Mouse (Mus musculus): ENCODE data around the gene Sh2b2. TPM values are rescaled to one million over a fixed set of nuclear protein-coding genes. Genes with fewer than 3 reads are reported as not detected.

Gene Sh2b2
- total and polyA plus RNA-seq, 3 experiments, result 0.55 to 6.7 (median 0.80) TPM

DNA sequence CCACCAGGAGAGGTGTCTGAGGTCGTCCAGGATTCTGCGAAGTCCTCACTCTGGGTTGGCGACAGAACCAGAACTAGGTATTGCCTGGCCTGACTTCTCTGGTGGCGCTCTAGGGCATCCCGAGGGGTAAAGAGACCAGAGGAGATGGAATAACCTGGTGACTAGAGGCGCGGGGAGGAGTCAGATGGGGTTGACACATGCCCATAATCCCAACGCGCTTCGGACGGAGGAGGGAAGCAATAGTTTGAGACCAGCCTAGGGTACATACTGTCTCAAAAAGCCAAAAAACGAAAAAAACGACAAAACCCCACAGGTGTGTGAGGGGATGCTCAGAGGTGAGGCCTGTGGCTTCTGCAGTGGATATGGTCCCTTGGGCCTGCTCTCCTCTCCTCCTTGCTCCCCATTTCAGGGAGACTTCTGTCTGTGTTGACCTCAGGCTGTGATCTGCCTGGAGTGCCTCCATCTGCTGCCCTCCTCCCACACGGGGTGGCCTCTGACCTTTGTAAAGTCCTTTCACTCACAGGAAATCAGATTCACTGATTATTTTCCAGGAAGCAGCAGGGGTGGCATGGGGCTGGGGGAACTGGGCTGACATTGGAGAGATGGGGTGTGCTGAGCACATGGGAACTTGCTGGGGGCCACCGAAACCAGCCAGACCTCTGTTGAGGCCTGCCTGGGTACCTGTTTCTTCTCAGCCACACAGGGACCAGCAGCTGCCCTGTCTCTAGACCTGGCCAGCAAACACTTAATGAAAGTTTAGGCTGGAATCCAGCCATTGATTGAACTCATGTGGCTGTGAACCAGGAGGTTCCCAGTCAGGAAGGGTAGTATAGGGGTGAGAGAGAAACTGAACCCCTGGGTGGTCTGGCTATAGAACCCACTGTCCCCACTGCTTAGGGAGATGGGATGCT lies 560 bp downstream of the Sh2b2 start:
- Histone ChIP-seq H3K4me1 (ENCODE audit: control insufficient read depth, insufficient read depth, low read length) (peaks cover 2% of the 10 kb centered on the region; the same call in 1 of the 2 replicates), H3K9ac (ENCODE audit: low read depth, low read length) (no peak overlapping the region; the same call in 1 of the 2 replicates), H3K79me2 (replicated peaks; ENCODE audit: control insufficient read depth, insufficient read depth, low read length) (no peaks in the 10 kb centered on the region), H3K27ac (peak overlapping the region; percentile 72), H3K4me3 (peak overlapping the region; percentile 74), H3K27me3 (ENCODE audit: control insufficient read depth, insufficient read depth, low read length) (no peaks in the 10 kb centered on the region; the same call in 1 of the 2 replicates), H3K36me3 (ENCODE audit: control insufficient read depth, insufficient read depth, low read length) (no peaks in the 10 kb centered on the region)
- TF ChIP-seq POLR2A (IDR thresholded peaks at IDR 0.05; ENCODE audit: insufficient read depth, low read depth, low read length), result no peak
- no peak for TF ChIP-seq CTCF (IDR thresholded peaks at IDR 0.05)
- TF ChIP-seq EP300 (IDR thresholded peaks at IDR 0.05; ENCODE audit: insufficient read depth, low read depth, low read length), result no peak
- DNase-seq, result no peak
- 24% methylated on average over 15 of the region's 15 CpGs for WGBS
- intact Hi-C loops (cut with DNase I), result no loop called here

DNA sequence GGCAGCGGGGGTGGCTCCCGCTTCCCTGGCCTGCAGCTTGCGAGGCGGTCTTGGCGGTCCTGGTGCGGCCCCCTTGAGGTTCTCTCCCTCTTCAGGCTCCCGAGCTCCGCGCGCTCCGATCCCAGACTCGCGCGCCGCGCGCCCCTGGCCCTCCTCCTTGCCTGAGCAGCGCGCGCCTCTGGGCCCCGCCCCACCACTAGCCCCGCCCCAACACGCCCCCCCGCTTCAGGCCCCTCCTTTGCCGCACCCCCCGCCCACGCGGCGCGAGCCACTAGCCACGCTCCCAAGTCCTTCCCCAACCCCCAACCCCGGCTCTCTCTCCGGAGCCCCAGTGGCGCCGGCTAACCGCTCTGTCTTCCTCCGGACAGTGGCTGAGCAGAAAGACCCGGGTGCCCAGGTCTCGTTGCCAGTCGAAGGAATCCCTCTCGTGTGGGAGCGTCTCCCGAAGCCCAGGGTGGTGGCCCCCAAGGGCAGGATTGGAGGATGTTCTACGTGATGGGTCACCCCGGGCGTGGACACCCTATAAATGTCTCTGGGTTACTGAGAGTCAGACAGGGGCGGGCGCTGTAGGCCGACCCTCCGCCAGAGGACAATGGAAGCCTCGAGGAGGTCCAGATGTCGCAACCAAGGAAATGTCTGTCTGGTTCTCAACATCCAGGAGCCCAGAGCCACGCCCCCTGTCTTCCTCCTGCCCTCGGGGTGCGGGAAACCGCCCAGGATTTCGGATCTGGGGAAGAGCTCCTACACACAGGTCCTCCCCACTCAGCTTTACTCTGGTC lies 1.4 kb downstream of the Sh2b2 start:
- TF ChIP-seq POLR2A (IDR thresholded peaks at IDR 0.05; ENCODE audit: insufficient read depth, low read depth, low read length) (no peak), CTCF (IDR thresholded peaks at IDR 0.05) (peak; percentile 12; the same call in 1 of the 2 replicates), EP300 (IDR thresholded peaks at IDR 0.05; ENCODE audit: insufficient read depth, low read depth, low read length) (no peak)
- peaks cover 2% of the 10 kb centered on the region; the same call in 1 of the 2 replicates for H3K4me1 ChIP-seq (ENCODE audit: control insufficient read depth, insufficient read depth, low read length)
- 1% methylated on average over 34 of the region's 57 CpGs for WGBS

DNA sequence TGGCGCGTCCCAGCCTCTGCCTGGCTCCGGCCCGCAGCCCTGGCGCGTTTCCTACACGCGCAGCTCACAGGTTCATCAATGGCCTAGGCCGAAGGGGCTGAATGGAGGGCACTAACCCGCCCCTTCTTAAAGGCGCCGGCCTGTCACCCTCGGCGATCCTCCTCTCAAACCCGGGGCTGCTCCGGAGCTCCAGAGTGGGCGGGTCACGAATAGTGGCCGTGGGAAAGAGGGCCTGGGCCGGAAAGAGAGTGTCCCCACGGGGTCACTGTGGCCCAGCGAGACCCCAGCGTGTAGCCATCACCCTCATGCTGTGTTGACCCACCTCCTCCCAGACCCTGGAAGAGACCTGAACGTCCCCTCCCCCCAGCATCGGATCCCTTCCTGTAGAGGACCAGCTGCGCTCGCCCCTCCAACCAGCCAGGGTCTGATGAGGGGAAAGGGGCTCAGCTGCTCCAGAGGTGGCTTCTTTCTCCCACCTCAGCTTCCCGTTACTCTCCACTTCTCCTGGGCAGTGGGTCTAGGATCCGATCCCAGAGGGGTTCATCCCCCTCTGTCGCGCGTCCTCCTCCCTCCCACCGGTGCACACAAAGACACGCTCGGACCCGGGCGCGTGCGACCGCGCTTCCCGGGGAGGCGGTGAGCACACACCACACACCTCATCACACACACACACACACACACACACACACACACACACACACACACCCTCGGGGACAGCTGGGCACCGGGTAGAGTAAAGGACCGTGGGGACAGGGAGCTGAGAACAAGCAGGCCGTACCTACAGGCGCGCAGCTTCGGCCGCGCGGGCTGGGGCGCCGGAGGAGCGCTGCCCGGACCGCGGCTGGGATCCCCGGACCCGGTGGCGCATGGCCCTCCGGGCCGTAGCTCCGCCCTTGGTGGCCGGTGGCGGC lies 2.2 kb downstream of the Sh2b2 start:
- Histone ChIP-seq H3K9ac (ENCODE audit: low read depth, low read length) (peak overlapping the region; percentile 69), H3K79me2 (replicated peaks; ENCODE audit: control insufficient read depth, insufficient read depth, low read length) (no peaks in the 10 kb centered on the region), H3K36me3 (ENCODE audit: control insufficient read depth, insufficient read depth, low read length) (no peaks in the 10 kb centered on the region), H3K4me1 (ENCODE audit: control insufficient read depth, insufficient read depth, low read length) (peaks cover 2% of the 10 kb centered on the region; the same call in 1 of the 2 replicates), H3K4me3 (peak overlapping the region; percentile 74), H3K27ac (0 out of 2 replicates have a peak overlapping the region, but pooled peaks have one; percentile 30), H3K27me3 (ENCODE audit: control insufficient read depth, insufficient read depth, low read length) (no peaks in the 10 kb centered on the region; the same call in 1 of the 2 replicates)
- DNase-seq, result peak; percentile 26 to 42
- TF ChIP-seq CTCF (IDR thresholded peaks at IDR 0.05) (no peak), EP300 (IDR thresholded peaks at IDR 0.05; ENCODE audit: insufficient read depth, low read depth, low read length) (no peak), POLR2A (IDR thresholded peaks at IDR 0.05; ENCODE audit: insufficient read depth, low read depth, low read length) (no peak)
- intact Hi-C loops (cut with DNase I), result no loop called here
- WGBS, result under 1% methylated on average over 67 of the region's 67 CpGs

More for the DNA sequence above, 1.4 kb downstream of the Sh2b2 start:
- Histone ChIP-seq H3K4me3 (peak overlapping the region; percentile 74), H3K27ac (peak overlapping the region; percentile 72), H3K27me3 (ENCODE audit: control insufficient read depth, insufficient read depth, low read length) (no peaks in the 10 kb centered on the region; the same call in 1 of the 2 replicates), H3K36me3 (ENCODE audit: control insufficient read depth, insufficient read depth, low read length) (no peaks in the 10 kb centered on the region), H3K79me2 (replicated peaks; ENCODE audit: control insufficient read depth, insufficient read depth, low read length) (no peaks in the 10 kb centered on the region), H3K9ac (ENCODE audit: low read depth, low read length) (peak overlapping the region; percentile 69)
- DNase-seq, result peak; percentile 85 to 87
- intact Hi-C loops (cut with DNase I), result no loop called here

DNA sequence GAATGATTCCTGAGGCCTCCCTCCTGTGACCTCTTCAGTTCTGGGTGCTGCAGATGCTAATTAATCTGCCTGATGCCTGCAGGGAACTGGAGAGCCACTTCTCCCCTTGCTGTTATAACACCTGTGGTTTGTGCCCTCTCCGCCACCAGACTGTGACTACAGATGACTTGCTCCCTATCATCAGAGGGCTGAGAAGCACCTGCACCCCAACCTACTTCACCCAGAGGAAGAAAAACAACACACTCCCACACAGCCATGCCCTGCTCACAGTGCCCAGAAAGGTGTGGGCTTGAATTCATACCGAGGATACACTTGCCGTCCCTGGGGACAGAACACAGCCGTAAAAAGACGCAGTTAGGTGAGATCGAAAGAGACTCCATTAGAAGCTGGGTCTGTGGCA lies 5.2 kb downstream of the Sh2b2 start:
- 73% methylated on average over 6 of the region's 6 CpGs for WGBS
- Histone ChIP-seq H3K4me1 (ENCODE audit: control insufficient read depth, insufficient read depth, low read length) (peaks cover 2% of the 10 kb centered on the region; the same call in 1 of the 2 replicates), H3K36me3 (ENCODE audit: control insufficient read depth, insufficient read depth, low read length) (no peaks in the 10 kb centered on the region), H3K79me2 (replicated peaks; ENCODE audit: control insufficient read depth, insufficient read depth, low read length) (no peaks in the 10 kb centered on the region), H3K27me3 (ENCODE audit: control insufficient read depth, insufficient read depth, low read length) (no peaks in the 10 kb centered on the region; the same call in 1 of the 2 replicates), H3K9ac (ENCODE audit: low read depth, low read length) (no peak overlapping the region), H3K27ac (no peak overlapping the region), H3K4me3 (no peak overlapping the region)
- TF ChIP-seq POLR2A (IDR thresholded peaks at IDR 0.05; ENCODE audit: insufficient read depth, low read depth, low read length) (no peak), EP300 (IDR thresholded peaks at IDR 0.05; ENCODE audit: insufficient read depth, low read depth, low read length) (no peak), CTCF (IDR thresholded peaks at IDR 0.05) (no peak)
- DNase-seq, result no peak
- intact Hi-C loops (cut with DNase I), result no loop called here

DNA sequence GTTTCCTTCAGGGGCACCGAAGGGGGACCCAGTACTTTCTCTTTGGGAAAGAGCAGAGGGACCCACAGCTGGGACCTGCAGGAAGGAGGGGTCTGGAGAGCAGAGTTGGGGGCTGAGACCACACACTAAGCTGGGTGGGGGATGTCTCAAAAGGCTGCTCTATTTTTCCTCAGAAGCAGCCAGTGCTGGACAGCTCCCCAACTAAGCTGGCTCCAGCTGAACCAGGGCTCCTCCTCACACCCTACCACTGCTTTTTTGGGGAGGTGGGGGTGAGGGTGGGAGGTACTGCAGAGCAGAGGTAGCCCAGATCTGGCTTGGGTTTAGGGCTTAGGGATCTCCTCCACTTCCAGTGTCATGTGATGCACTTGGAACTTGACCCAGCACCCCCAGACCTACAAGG lies 6.0 kb downstream of the Sh2b2 start:
- no peak overlapping the region for H3K4me3 ChIP-seq
- H3K27ac ChIP-seq, result no peak overlapping the region
- no peaks in the 10 kb centered on the region for H3K79me2 ChIP-seq (replicated peaks; ENCODE audit: control insufficient read depth, insufficient read depth, low read length)
- WGBS, result 42% methylated on average over 1 of the region's 1 CpGs
- H3K4me1 ChIP-seq (ENCODE audit: control insufficient read depth, insufficient read depth, low read length), result no peaks in the 10 kb centered on the region; the same call in 1 of the 2 replicates
- H3K27me3 ChIP-seq (ENCODE audit: control insufficient read depth, insufficient read depth, low read length), result no peaks in the 10 kb centered on the region; the same call in 1 of the 2 replicates
- H3K36me3 ChIP-seq (ENCODE audit: control insufficient read depth, insufficient read depth, low read length), result no peaks in the 10 kb centered on the region
- no peak for TF ChIP-seq CTCF (IDR thresholded peaks at IDR 0.05)
- intact Hi-C loops (cut with DNase I), result no loop called here
- DNase-seq, result no peak
- no peak overlapping the region for H3K9ac ChIP-seq (ENCODE audit: low read depth, low read length)

Data from heart, adult 2 months (tissue).